Mouse (Mus musculus) c-Kit-positive CD71-negative TER-119-negative erythroid progenitor cells, embryonic 14.5 days (primary cell): ENCODE data around the gene Ssu72.

Source experiments
- DNase-seq: peaks from one replicate; pipeline ENCODE4 v3.0.0-alpha.2; 2013; ENCODE audit warnings: low read depth

Gene Ssu72

GRCm38 (mm10) chr4:155746575-155747490 lies 42.2 kb downstream of the Ssu72 start:
- no peak for DNase-seq

GRCm38 (mm10) chr4:155757011-155757410 lies 52.4 kb downstream of the Ssu72 start:
- DNase-seq, result no peak

- DNase-seq, result no peak
Measured at GRCm38 (mm10) chr4:155759862-155760612, 55.4 kb downstream of the Ssu72 start.

GRCm38 (mm10) chr4:155760613-155761355 lies 56.2 kb downstream of the Ssu72 start, which contains the start of gene Atad3a:
Atad3a (minus strand) TSS chr4:155761093.
- DNase-seq, result peak; percentile 89

- no peak for DNase-seq
Measured at GRCm38 (mm10) chr4:155761356-155762099, 56.9 kb downstream of the Ssu72 start.

- DNase-seq, result no peak
Measured at GRCm38 (mm10) chr4:155762357-155762756, 57.8 kb downstream of the Ssu72 start.

- DNase-seq, result no peak
Measured at GRCm38 (mm10) chr4:155769496-155769879, 64.9 kb downstream of the Ssu72 start.

- peak; percentile 81 for DNase-seq
Measured at GRCm38 (mm10) chr4:155769880-155770512, 65.4 kb downstream of the Ssu72 start.

GRCm38 (mm10) chr4:155770626-155771025 lies 66.0 kb downstream of the Ssu72 start:
- no peak for DNase-seq

- no peak for DNase-seq
Measured at GRCm38 (mm10) chr4:155771706-155772105, 67.1 kb downstream of the Ssu72 start.

GRCm38 (mm10) chr4:155772786-155773185 lies 68.2 kb downstream of the Ssu72 start:
- no peak for DNase-seq

- DNase-seq, result no peak
Measured at GRCm38 (mm10) chr4:155773335-155774078, 68.9 kb downstream of the Ssu72 start.

- peak; percentile 70 for DNase-seq
Measured at GRCm38 (mm10) chr4:155774280-155774754, 69.7 kb downstream of the Ssu72 start, which contains the start of gene Vwa1. Vwa1 (minus strand) TSS chr4:155774698.

GRCm38 (mm10) chr4:155774971-155775740 lies 70.6 kb downstream of the Ssu72 start:
- no peak for DNase-seq

- no peak for DNase-seq
Measured at GRCm38 (mm10) chr4:155775855-155776254, 71.3 kb downstream of the Ssu72 start.

GRCm38 (mm10) chr4:155776704-155777335 lies 72.2 kb downstream of the Ssu72 start:
- no peak for DNase-seq

GRCm38 (mm10) chr4:155777816-155778215 lies 73.2 kb downstream of the Ssu72 start:
- no peak for DNase-seq

GRCm38 (mm10) chr4:155779498-155779897 lies 74.9 kb downstream of the Ssu72 start:
- DNase-seq, result no peak

GRCm38 (mm10) chr4:155780895-155781294 lies 76.3 kb downstream of the Ssu72 start:
- no peak for DNase-seq
